Mouse (Mus musculus): ENCODE measurements around the gene Sorl1.

GRCm38 (mm10) chr9:42076256-42076849 lies 47.7 kb downstream of the Sorl1 start:
- TF ChIP-seq CTCF (conservative IDR thresholded peaks at IDR 0.05; ENCODE audit: low read length) (no peak), POU5F1 (IDR thresholded peaks at IDR 0.05; ENCODE audit: borderline replicate concordance, low read length) (no peak), NANOG (IDR thresholded peaks at IDR 0.05; ENCODE audit: borderline replicate concordance, low read length) (no peak)
